Comparison of ENCODE assay signal across 10 mouse cellular contexts in the genomic region with DNA sequence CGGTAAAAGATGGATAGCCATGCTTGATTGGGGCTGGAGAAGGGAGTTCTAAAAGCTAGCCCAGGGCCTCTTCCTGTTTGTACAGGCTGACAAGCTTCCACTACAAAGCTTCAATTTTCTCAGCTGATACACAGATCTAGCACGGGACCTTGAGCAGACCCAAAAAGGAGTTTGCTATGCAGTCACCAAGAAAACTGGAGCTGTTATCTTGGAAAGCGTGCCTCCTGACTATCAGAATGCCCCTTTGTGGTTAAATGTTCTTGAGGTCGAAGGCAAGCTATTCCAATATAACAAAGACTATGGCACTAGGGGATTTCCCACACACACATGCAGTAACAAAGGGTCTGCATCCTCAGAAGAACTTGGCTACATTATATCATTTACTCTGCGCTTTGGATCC. TPM values are rescaled to one million over a fixed set of nuclear protein-coding genes. Genes with fewer than 3 reads are reported as not detected.
A peak's percentile ranks its signal among the peaks of the same experiment; 100 is the strongest.
DNase-seq lines count a peak whose midpoint lies in the region; ATAC-seq and TF ChIP-seq lines count a peak whose summit lies in the region.
"Had no signal": no experiment of that assay in that cellular context is flagged by ENCODE, and none has a peak within 500 bp of the region (broad histone marks: within the 10 kb centered on the region; RNA-seq: fewer than 3 reads in every experiment).

No protein-coding gene starts in this region.

- DNase-seq in forebrain, embryonic 10.5 days (ENCODE audit: extremely low spot score, low spot score) = no peak
- no peak for DNase-seq in kidney, adult 11 months
- no peak for DNase-seq in testis, postnatal 10 days (ENCODE audit: low spot score)
- peak; percentile 54 for DNase-seq in testis, postnatal 14 days (ENCODE audit: low spot score)
- no peak for DNase-seq in cerebellum, postnatal 10 days
- DNase-seq: lung, postnatal 4 days had no signal

- WGBS in forebrain, embryonic 10.5 days = 81% methylated on average over 5 of the region's 5 CpGs
- whole genome bisulfite sequencing in forebrain, embryonic 15.5 days = 76% methylated on average over 5 of the region's 5 CpGs
- 59% methylated on average over 5 of the region's 5 CpGs for WGBS in kidney, embryonic 14.5 days

- H3K27ac ChIP-seq in forebrain, embryonic 10.5 days = 0 out of 2 replicates have a peak overlapping the region, but pooled peaks have one; percentile 94
- H3K27ac ChIP-seq in forebrain, embryonic 15.5 days (replicated peaks) = no peak overlapping the region
- H3K27ac ChIP-seq in kidney, embryonic 14.5 days (ENCODE audit: low read depth, low read length) = peak overlapping the region; percentile 48; the same call in 1 of the 2 replicates
- H3K27ac ChIP-seq in testis, adult 2 months (ENCODE audit: control insufficient read depth, insufficient read depth, low read depth, low read length) = peak overlapping the region; percentile 74; the same call in 1 of the 2 replicates
- H3K27ac ChIP-seq: hindbrain, postnatal 0 days had no signal

- TF ChIP-seq POLR2A in testis, adult 2 months (IDR thresholded peaks at IDR 0.05; ENCODE audit: control insufficient read depth, low read depth, low read length) = no peak

- H3K9ac ChIP-seq in forebrain, embryonic 15.5 days (replicated peaks) = no peak overlapping the region
- no peak overlapping the region for H3K9ac ChIP-seq in kidney, embryonic 14.5 days (ENCODE audit: low read depth, low read length)

- peaks cover 53% of the 10 kb centered on the region for H3K4me1 ChIP-seq in forebrain, embryonic 10.5 days
- peaks cover 30% of the 10 kb centered on the region for H3K4me1 ChIP-seq in forebrain, embryonic 15.5 days
- peaks cover 35% of the 10 kb centered on the region for H3K4me1 ChIP-seq in kidney, embryonic 14.5 days (ENCODE audit: control insufficient read depth, insufficient read depth, low read length)
- H3K4me1 ChIP-seq in testis, adult 2 months (ENCODE audit: control insufficient read depth, insufficient read depth, low read length) = peaks cover 10% of the 10 kb centered on the region

- TF ChIP-seq CTCF in testis, adult 2 months (IDR thresholded peaks at IDR 0.05; ENCODE audit: control insufficient read depth, insufficient read depth, insufficient replicate concordance, low read depth, low read length) = no peak

- no peak for ATAC-seq in forebrain, embryonic 15.5 days (replicated peaks)
- no peak for ATAC-seq in kidney, embryonic 14.5 days (ENCODE audit: low FRiP score, low TSS enrichment)

- 0 out of 2 replicates have a peak, but pooled peaks cover 5% of the 10 kb centered on the region for H3K27me3 ChIP-seq in forebrain, embryonic 10.5 days (ENCODE audit: poor library complexity, severe bottlenecking)
- H3K27me3 ChIP-seq in forebrain, embryonic 15.5 days = no peaks in the 10 kb centered on the region
- no peaks in the 10 kb centered on the region for H3K27me3 ChIP-seq in kidney, embryonic 14.5 days (ENCODE audit: control insufficient read depth, insufficient read depth, low read length)
- no peaks in the 10 kb centered on the region for H3K27me3 ChIP-seq in testis, adult 2 months (ENCODE audit: control insufficient read depth, insufficient read depth, low read length)

- H3K36me3 ChIP-seq in forebrain, embryonic 10.5 days (replicated peaks) = no peaks in the 10 kb centered on the region
- H3K36me3 ChIP-seq in forebrain, embryonic 15.5 days = no peaks in the 10 kb centered on the region
- H3K36me3 ChIP-seq in kidney, embryonic 14.5 days (ENCODE audit: control insufficient read depth, insufficient read depth, low read length) = no peaks in the 10 kb centered on the region
- H3K36me3 ChIP-seq in testis, adult 2 months (ENCODE audit: control insufficient read depth, insufficient read depth, low read length) = no peaks in the 10 kb centered on the region

- H3K4me2 ChIP-seq in forebrain, embryonic 15.5 days (replicated peaks) = no peak overlapping the region
- no peak overlapping the region; the same call in 1 of the 2 replicates for H3K4me2 ChIP-seq in kidney, embryonic 14.5 days (replicated peaks; ENCODE audit: low read depth, low read length)

- no peaks in the 10 kb centered on the region for H3K9me3 ChIP-seq in forebrain, embryonic 10.5 days
- H3K9me3 ChIP-seq in forebrain, embryonic 15.5 days = no peaks in the 10 kb centered on the region
- no peaks in the 10 kb centered on the region for H3K9me3 ChIP-seq in kidney, embryonic 14.5 days (ENCODE audit: control insufficient read depth, low read length)

- no peak overlapping the region for H3K4me3 ChIP-seq in forebrain, embryonic 10.5 days
- no peak overlapping the region for H3K4me3 ChIP-seq in forebrain, embryonic 15.5 days
- no peak overlapping the region for H3K4me3 ChIP-seq in kidney, embryonic 14.5 days (ENCODE audit: low read length)
- H3K4me3 ChIP-seq in testis, adult 2 months (ENCODE audit: control insufficient read depth, low read depth, low read length) = no peak overlapping the region

RNA-seq across cellular contexts. Expression of gene St3gal5, which starts 1.2 kb away (rescaled TPM):
- polyA plus RNA-seq in forebrain, embryonic 10.5 days (2016; fragmentation: Nextera tagmentation; extraction: Ambion mirVana) = 36.9 and 38.9 TPM in 2 replicates
- 49.0 and 50.9 TPM in 2 replicates for polyA plus RNA-seq in forebrain, embryonic 15.5 days (2015; fragmentation: Nextera tagmentation; extraction: Ambion mirVana)
- 26.4 and 31.4 TPM in 2 replicates for polyA plus RNA-seq in kidney, embryonic 14.5 days (2014; fragmentation: Nextera tagmentation; extraction: Ambion mirVana)
- polyA plus RNA-seq in testis, adult 2 months (2012; rRNA removed) = 21.0 and 27.7 TPM in 2 replicates
